Mouse (Mus musculus) ovary, postnatal 36 days (tissue): ENCODE measurements at regions not wholly inside any gene's neighbourhood (a gene's known extent, or its start where the extent isn't known, plus 50 kb on each side); places are given as distances from the start of the nearest gene placed in this dataset.
A peak's percentile ranks its signal among the peaks of the same experiment; 100 is the strongest.

Experiments used
- DNase-seq: peaks from one replicate; pipeline ENCODE4 v3.0.0; 2022; ENCODE audit warnings: low spot score, mixed read lengths

- DNase-seq: no peak
Measured at GRCm38 (mm10) chr14:72113377-72113993, 378.2 kb downstream of the Gm9195 start.

DNA sequence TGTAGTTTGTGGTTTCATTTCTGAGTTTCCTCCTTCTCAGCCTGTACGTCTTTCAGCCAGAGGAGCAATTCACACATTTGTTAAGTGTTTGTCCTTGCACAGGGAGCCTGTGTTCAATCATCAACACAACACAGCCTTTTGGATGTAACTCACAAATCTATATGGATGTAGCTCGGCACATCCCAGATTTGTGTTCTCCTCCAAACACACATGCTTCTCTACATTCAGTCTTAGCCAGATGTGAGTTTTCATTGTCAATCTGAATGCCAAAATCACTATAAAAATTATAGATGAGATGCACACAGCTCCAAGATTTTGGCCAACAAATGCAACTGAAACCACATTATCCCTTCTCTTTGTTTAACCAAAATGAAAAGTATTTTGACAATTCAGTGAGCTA is 380.9 kb downstream of the Gm9195 start:
- no peak for DNase-seq

DNA sequence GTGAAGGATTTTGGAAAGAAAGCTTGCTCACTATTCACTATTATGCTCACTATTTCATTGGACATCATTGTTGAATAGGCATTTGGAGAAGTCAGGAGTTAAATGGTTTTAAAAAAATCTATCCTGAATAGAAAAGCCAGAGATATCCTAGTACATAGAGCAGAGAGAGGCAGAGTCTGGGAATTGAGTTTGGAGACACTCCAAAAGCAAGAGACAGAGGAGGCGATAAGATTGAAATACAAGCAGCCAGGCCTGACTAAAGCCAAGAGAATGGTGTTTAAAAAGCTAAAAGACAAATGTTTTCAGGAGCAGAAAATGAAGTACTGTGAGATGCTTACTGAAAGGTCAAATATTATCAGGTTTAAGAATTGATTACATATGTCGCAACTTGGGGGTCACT is 400.1 kb downstream of the Gm9195 start:
- no peak for DNase-seq

- no peak for DNase-seq
Measured at GRCm38 (mm10) chr14:72081473-72081872, 410.2 kb downstream of the Gm9195 start.

DNA sequence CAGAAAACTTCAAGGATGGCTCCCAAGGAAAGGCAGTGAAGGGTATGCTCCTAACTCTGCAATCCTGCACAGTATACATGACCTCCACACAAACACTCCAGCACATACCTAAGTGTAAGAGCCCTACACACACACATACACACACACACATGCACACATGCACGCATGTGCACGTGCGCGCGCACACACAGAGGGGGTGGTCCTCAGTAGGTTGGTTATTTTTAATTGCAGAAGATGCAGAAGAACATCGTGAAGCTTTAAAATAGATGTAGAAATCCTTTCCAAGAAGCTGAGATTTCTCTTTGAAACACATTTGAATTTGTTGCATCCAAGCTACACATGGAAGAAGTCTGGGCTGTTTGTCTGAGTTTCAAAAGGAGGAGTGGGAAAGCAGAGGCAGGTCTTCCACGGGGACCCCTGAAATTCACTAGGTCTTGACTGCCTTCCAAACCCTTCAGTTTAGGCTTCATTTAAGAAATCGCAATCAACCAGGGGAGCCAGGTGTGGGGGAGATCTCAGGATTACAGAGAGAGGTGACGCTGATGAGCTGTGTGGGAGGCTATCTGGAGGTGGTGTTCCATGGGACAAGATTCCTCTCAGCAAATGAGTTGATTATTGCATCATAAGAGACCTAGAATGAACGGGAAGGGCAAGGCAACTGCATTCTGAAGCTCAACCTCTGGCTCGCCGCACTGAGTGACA is 427.4 kb downstream of the Gm9195 start:
- no peak for DNase-seq

GRCm38 (mm10) chr14:72042881-72043236 is 448.8 kb downstream of the Gm9195 start:
- no peak for DNase-seq

DNA sequence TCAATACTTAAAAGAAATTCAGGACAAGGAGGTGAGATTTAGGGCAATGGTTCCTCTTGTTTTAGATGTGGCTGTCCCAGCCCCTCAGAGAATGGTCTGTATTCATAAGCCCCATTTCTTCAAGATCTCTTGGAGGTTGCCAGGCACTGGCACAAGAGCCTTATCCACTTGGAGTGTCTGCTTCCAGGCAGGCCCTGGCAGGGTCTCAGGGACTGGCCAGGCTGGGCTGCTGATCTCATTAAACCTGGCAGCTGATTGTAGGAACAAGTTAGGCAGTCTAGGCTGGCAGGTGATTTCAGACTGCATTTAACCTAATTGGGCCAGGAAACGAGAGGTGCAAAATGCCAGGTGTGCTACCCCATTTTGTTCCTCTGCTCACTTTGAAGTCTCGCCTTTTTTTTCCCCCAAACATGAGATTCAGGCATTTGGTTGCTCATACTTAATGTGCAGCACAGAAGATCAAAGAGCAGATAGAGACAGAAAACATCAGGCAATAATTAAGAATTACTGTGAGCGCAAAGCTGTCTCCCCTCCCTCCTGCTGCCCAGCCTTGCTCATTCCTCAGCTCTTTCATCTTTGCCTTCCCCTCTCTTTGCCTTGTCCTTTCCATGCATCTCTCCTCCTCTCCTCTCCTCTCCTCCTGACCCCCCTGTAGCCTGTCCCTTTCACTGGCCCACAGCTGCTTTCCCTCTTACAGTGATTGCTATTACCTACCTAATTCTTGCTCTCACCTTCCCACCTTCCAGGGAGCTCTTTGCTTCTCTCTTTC is 449.3 kb downstream of the Gm9195 start:
- DNase-seq: no peak

DNA sequence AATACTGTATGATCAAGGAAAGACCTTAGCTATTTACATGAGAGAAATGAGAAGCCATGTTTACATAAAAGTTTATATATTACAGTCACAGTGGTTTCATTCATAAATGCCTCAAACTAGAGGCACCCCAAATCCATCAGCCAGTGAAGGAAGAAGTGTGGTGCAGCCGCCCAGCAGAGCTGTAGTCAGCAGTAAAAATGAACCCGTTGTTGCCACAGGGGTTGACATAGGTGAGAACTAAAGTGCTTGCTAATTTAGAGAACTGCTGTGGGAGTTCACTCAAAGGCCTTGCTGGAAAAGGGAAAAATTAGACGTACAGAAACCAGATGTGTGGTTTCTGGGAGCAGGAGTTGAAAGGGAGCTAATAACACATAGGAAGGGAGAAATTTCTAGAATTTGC is 461.2 kb downstream of the Gm9195 start:
- DNase-seq: no peak

- no peak for DNase-seq
Measured at GRCm38 (mm10) chr14:72027362-72028020, 464.1 kb downstream of the Gm9195 start.

GRCm38 (mm10) chr14:72004371-72004770 is 487.3 kb downstream of the Gm9195 start:
- no peak for DNase-seq

- peak; percentile 3 for DNase-seq
Measured at GRCm38 (mm10) chr14:72002205-72003138, 489.2 kb downstream of the Gm9195 start.

DNA sequence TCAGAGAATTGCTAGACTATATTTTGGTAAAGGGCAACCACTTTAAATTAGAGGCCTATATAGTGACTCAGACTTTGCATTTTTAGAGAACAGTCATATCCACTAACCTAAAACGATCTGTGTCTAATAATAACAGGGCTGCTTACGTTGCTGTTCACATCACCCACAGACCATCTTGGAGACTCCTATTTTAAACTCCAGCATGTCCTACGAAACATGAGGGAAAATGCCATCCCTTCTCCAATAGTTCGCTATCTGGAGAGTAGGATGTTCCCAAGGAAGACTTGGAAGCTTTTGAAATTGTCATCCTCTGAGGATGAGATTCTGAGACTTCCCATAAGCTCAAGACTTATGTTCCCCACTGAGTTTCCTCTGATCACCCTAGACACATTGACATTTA is 518.6 kb downstream of the Gm9195 start:
- no peak for DNase-seq

DNA sequence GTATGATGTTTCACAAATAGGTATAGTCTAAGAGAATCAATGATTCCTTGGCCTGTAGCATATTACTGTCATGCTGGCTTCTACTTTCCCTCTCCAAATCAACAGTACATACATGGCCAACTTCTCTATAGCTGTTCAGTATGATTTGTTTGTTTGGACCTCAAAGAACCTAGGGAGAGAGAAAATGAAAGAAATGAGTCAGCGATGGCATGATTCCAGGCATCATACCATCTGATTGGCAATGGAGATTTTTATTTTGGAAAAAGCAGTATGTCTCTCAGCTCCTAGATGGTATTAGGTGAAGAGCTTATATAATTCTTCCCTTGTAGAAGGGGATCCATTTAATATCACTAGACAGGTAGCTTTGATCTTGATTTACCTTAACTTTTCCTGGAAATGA is 519.1 kb downstream of the Gm9195 start:
- no peak for DNase-seq

DNA sequence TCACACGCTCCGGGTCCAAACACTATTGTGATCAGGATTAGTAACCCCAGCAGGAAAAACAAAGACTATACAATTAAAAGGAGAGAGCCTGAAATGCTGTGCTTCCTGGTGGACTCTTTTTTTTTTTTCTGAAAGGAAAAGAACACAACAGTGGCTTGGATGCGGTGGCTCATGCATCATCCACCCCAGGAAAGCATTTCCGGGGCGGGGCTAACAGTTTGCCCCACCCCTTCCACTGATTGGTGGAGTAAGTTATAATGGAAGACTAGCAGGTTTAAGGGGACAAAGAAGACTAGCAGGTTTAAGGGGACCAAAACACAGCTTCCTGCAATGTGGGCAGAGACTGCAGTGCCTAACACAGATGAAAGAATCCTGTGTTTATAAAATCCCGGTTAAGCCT is 524.0 kb downstream of the Gm9195 start:
- DNase-seq: no peak

- no peak for DNase-seq
Measured at GRCm38 (mm10) chr14:71963389-71964169, 528.1 kb downstream of the Gm9195 start.

- DNase-seq: no peak
Measured at GRCm38 (mm10) chr14:71948701-71949100, 542.9 kb downstream of the Gm9195 start.

GRCm38 (mm10) chr14:71937157-71937485 is 554.5 kb downstream of the Gm9195 start:
- DNase-seq: no peak

GRCm38 (mm10) chr14:71936373-71937156 is 555.1 kb downstream of the Gm9195 start:
- no peak for DNase-seq

- DNase-seq: no peak
Measured at GRCm38 (mm10) chr14:71915964-71916363, 575.7 kb downstream of the Gm9195 start.

DNA sequence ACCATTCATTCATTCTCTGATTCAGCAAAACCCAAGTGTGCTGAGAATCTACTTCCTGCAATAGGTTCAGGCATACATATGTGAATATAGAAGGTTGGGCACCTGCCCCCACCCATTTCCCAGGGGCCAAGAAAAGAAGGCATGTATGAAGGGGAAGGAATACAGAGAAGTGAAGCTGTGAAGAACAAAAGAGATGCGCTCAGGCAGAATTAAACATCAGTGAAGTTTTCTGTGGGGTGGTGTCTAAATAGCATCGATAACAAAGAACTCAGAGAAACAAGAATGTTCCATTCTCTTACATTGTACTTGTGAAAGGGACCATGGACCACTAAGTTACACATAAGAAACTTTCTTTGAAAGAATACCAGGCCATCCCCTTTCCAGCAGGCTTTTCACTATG is 580.7 kb downstream of the Gm9195 start:
- no peak for DNase-seq
